Mouse (Mus musculus) liver, embryonic 11.5 days (tissue): Measurements from ENCODE around the gene Bpifb1. TPM values are rescaled to one million over a fixed set of nuclear protein-coding genes. Genes with fewer than 3 reads are reported as not detected.
"Not testable (repeated sequence)": the region's sequence is repeated elsewhere in the genome, so short reads cannot be mapped to it uniquely, and the experiment has no call there.

Experiments
- ATAC-seq: fragments of 200-750 bp; cut with Nextera tagmentation; replicated peaks from 2 replicates; pipeline ENCODE4 v1.8.0; 2017; ENCODE audit warnings: moderate number of reproducible peaks, mild to moderate bottlenecking, moderate TSS enrichment, moderate library complexity; ENCODE audit not compliant: low FRiP score
- DNase-seq: peaks from one replicate; pipeline ENCODE4 v3.0.0-alpha.2; 2017; ENCODE audit warnings: low spot score
- H3K27ac ChIP-seq: fragments of 300-500 bp; sonication (generic); 2 replicates; pipeline ENCODE4 v1.5.1; 2014; ENCODE audit warnings: mild to moderate bottlenecking, low read depth, low read length, control low read depth
- H3K27me3 ChIP-seq: fragments of 300-500 bp; sonication (generic); replicated peaks from 2 replicates; pipeline ENCODE4 v1.6.1; 2014; ENCODE audit warnings: low read length, mixed read lengths; ENCODE audit not compliant: control insufficient read depth, insufficient read depth
- H3K36me3 ChIP-seq: fragments of 300-500 bp; sonication (generic); 2 replicates; pipeline ENCODE4 v1.6.1; 2014; ENCODE audit warnings: mild to moderate bottlenecking, low read length, moderate library complexity, mixed read lengths; ENCODE audit not compliant: control insufficient read depth, insufficient read depth
- H3K4me1 ChIP-seq: fragments of 300-500 bp; sonication (generic); replicated peaks from 2 replicates; pipeline ENCODE4 v1.6.1; 2014; ENCODE audit warnings: low read length, mixed read lengths; ENCODE audit not compliant: control insufficient read depth, insufficient read depth
- H3K4me2 ChIP-seq: fragments of 300-500 bp; sonication (generic); 2 replicates; pipeline ENCODE4 v1.6.1; 2014; ENCODE audit warnings: mild to moderate bottlenecking, control low read depth, moderate library complexity
- H3K4me3 ChIP-seq: fragments of 300-500 bp; sonication (generic); 2 replicates; pipeline ENCODE4 v1.5.1; 2014; ENCODE audit warnings: low read depth, low read length, control low read depth
- H3K9ac ChIP-seq: fragments of 300-500 bp; sonication (generic); 2 replicates; pipeline ENCODE4 v1.6.1; 2014; ENCODE audit warnings: low read depth, low read length, control low read depth
- H3K9me3 ChIP-seq: fragments of 300-500 bp; sonication (generic); 2 replicates; pipeline ENCODE4 v1.6.1; 2016; ENCODE audit warnings: low read length, inconsistent platforms, mixed read lengths; ENCODE audit not compliant: control insufficient read depth
- WGBS: fragments of 180-500 bp; shearing (Covaris S2); extraction: QIAGEN DNeasy Blood & Tissue Kit; methylation state at CpG from one replicate; pipeline ENCODE4 v1.1.7; 2014; 5-methylcytosine and 5-hydroxymethylcytosine counted together
- polyA plus RNA-seq: library from polyadenylated mRNA; unstranded; fragments of >200 nt; fragmentation: Nextera tagmentation; extraction: Ambion mirVana; gene quantifications from 2 replicates; pipeline ENCODE4 v1.2.1, GENCODE M21; 2014

Bpifb1 gene
- polyA plus RNA-seq, 1 experiment from 2014 or later = not detected

DNA sequence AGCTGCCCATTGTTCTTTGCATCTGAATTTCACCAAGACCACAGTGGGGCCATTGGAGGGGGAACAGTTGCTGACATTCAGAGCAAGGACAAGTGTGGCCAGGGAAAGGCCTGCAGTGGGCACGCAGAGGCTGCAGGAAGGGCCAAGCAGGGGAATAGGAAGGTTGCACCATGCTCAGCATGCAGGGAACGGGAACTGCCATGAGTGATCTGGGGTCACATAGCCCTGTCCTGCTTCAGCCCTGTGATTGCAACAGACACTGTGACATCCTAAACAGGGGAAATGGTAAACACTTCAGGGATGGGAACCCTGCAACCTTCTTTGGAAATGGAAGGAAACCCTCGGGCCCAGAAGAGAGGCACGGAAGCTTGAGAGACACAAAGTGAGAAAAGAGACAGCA is 64.6 kb downstream of the Bpifb1 start:
- not testable (repeated sequence) for DNase-seq, H3K9ac ChIP-seq, H3K9me3 ChIP-seq, H3K36me3 ChIP-seq, H3K4me2 ChIP-seq, H3K27ac ChIP-seq, ATAC-seq, H3K4me3 ChIP-seq, H3K4me1 ChIP-seq, H3K27me3 ChIP-seq
- WGBS = 82% methylated on average over 2 of the region's 4 CpGs

GRCm38 (mm10) chr2:154255770-154256169 is 65.2 kb downstream of the Bpifb1 start:
- 75% methylated on average over 4 of the region's 4 CpGs for WGBS
- no peaks in the 10 kb centered on the region for H3K27me3 ChIP-seq
- H3K4me3 ChIP-seq = no peak overlapping the region
- ATAC-seq (no peak), DNase-seq (no peak)
- H3K27ac ChIP-seq = no peak overlapping the region
- no peaks in the 10 kb centered on the region for H3K9me3 ChIP-seq
- no peak overlapping the region for H3K9ac ChIP-seq
- no peaks in the 10 kb centered on the region for H3K4me1 ChIP-seq
- no peaks in the 10 kb centered on the region for H3K36me3 ChIP-seq
- H3K4me2 ChIP-seq = no peak overlapping the region

DNA sequence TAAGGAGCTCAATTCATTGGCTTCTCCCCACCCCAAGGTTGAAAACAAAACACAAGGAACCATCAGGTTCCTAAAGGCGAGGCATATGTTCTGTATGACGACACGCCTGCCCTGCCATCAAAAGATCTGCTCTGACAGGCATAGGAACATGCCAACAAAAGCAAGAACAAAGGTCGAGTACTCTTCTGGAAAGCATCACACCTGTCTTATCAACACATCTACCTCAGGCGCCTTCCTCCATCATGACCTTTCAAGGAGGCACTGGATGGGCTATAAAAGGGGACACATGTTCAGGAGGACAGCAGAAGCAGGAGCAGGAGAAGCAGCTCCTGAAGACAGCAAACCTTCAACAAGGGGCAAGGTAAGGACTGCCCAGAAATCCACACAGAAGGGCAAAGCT is 66.9 kb downstream of the Bpifb1 start, which contains the start of gene Bpifb9a:
TSS of gene Bpifb9a (plus strand) at position 301 of the 400 bp plus-strand sequence.
- H3K36me3 ChIP-seq, H3K4me3 ChIP-seq, H3K27ac ChIP-seq, H3K4me2 ChIP-seq, DNase-seq, H3K4me1 ChIP-seq, ATAC-seq, H3K27me3 ChIP-seq, H3K9ac ChIP-seq, H3K9me3 ChIP-seq: not testable (repeated sequence)
- WGBS = 74% methylated on average over 5 of the region's 5 CpGs

DNA sequence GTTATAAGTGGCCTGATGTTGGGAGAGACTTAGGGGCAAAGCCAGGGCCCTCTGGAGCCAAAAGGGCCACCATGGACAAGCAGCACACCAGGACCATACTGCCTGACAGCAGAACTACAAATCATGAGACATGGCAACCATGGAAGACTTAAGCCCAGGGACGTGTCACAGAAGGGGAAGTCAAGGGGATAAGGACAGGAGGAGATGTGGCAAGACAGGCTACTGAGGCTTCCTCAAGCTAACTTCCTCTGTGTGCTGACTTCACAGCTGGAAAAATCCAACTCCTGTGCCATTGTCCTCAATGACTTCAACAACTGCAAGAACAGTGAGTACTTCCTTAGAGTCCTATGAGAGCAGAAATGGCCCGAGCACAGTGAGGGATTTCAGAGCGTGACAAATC is 73.8 kb downstream of the Bpifb1 start:
- not testable (repeated sequence) for H3K9me3 ChIP-seq, H3K27ac ChIP-seq, H3K9ac ChIP-seq, H3K4me3 ChIP-seq, DNase-seq, ATAC-seq, H3K27me3 ChIP-seq, H3K4me1 ChIP-seq, H3K4me2 ChIP-seq, H3K36me3 ChIP-seq
- WGBS = 60% methylated on average over 2 of the region's 3 CpGs

Other genes starting within 250 kb of the Bpifb1 start
- gene Bpifa6, start 215.9 kb upstream of the Bpifb1 start, polyA plus RNA-seq = not detected in 2 replicates
- not detected in 2 replicates for gene Bpifa2, start 182.6 kb upstream of the Bpifb1 start, polyA plus RNA-seq
- not detected in 2 replicates for gene Bpifa3, start 60.5 kb upstream of the Bpifb1 start, polyA plus RNA-seq
- gene Bpifa1, start 47.9 kb upstream of the Bpifb1 start, polyA plus RNA-seq = 0.32 TPM in 1 of 2 replicates, not detected in the other
- not detected in 2 replicates for gene Bpifa5, start 28.2 kb upstream of the Bpifb1 start, polyA plus RNA-seq
- gene Bpifb5, start 32.9 kb downstream of the Bpifb1 start, polyA plus RNA-seq = not detected in 2 replicates
- not detected in 2 replicates for gene Bpifb9a, start 67.0 kb downstream of the Bpifb1 start, polyA plus RNA-seq
- not detected in 2 replicates for gene Bpifb9b, start 116.4 kb downstream of the Bpifb1 start, polyA plus RNA-seq
- 23.5 and 23.7 TPM in 2 replicates for gene Cdk5rap1, start 182.2 kb downstream of the Bpifb1 start, polyA plus RNA-seq
- 1.5 and 2.4 TPM in 2 replicates for gene Snta1, start 217.3 kb downstream of the Bpifb1 start, polyA plus RNA-seq
- 23.5 and 23.6 TPM in 2 replicates for gene Cbfa2t2, start 245.7 kb downstream of the Bpifb1 start, polyA plus RNA-seq